Mouse (Mus musculus) adrenal gland, postnatal 25 days (tissue): ENCODE data around the gene Foxe3. TPM values are rescaled to one million over a fixed set of nuclear protein-coding genes. Genes with fewer than 3 reads are reported as not detected.
A peak's percentile ranks its signal among the peaks of the same experiment; 100 is the strongest.
"Not testable (repeated sequence)": the region's sequence is repeated elsewhere in the genome, so short reads cannot be mapped to it uniquely, and the experiment has no call there.

Experiments used
- DNase-seq: peaks from one replicate; pipeline ENCODE4 v3.0.0; 2021; ENCODE audit warnings: mixed read lengths
- long read RNA-seq: library from polyadenylated mRNA; stranded (forward); transcript quantifications from one replicate; pipeline ENCODE4 v2.0.0, GENCODE M21; 2021
- total RNA-seq: library from RNA; stranded (reverse); gene quantifications from 2 replicates; pipeline ENCODE4 v1.2.3, GENCODE M21; 2021

The Foxe3 gene
- not detected in 2 replicates for total RNA-seq
- long read RNA-seq: 0 reads

- no peak for DNase-seq
These were observed at the start of gene Foxe3 for GRCm38 (mm10) chr4:114925917-114926312. TSS of gene Foxe3 (minus strand) at chr4:114926013.

DNA sequence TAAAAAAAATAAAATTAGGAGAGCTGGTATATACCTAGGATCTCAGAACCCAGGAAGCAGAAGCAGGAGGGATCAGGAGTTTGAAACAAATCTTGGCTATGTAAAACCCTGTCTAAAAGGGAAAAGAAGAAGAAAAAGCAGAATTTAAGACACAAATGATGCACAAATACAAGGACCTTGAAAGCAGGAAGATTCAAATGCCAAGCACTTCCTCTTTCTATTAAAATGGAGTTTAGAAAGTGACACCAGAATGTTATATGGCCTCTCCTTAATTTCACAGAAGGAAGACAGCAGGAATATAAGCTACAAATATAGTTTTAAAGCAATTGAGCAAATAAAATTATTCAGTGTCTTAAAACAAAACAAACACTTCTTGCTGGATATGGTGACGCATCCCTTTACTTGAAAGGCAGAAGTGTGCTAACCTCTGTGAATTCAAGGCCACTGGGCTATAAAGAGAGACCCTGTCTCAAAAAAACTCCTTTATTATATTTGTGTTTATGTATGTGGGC, 47.5 kb upstream of the Foxe3 start:
- DNase-seq: no peak

DNA sequence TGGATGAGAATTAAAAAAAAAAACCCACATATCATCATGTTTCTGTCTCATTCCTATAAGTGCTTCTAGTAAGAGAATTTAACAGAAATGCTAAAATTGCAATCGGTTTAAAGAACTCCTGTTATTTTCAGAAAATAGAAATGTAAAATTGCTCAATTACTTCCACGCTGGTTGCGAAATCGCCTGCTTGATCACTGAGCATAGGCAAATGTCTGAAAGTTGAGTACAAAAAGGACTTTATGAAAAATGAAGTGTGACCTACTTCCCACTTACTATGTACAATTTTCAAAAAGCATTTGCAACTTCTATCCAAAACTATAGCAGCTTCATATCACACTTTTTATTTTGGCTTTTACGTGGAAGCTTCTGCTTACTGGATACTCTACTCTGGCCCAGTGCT, 44.9 kb upstream of the Foxe3 start:
- no peak for DNase-seq

- not testable (repeated sequence) for DNase-seq
These were observed 35.1 kb upstream of the Foxe3 start for GRCm38 (mm10) chr4:114960881-114961280.

- DNase-seq: no peak
These were observed 33.7 kb upstream of the Foxe3 start for GRCm38 (mm10) chr4:114959533-114959932.

DNA sequence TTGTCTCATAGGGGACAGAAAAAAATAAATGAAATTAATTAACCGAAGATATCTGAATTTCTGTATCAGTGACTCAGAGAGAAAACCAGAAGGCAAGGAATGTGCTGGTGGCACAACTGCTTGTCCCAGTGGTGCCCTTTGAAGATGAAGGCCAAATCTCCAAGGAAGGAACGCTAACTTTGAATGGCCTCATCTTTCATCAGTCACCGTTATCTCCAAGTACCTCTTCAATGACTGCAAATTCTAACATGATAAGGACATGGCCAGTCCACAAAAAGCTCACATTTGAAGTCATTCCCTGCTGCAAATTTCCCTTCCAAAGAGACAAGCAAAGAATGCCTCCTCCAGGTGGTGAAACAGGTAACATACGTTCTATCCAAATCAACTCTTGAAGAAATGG, 33.0 kb upstream of the Foxe3 start:
- no peak for DNase-seq

DNA sequence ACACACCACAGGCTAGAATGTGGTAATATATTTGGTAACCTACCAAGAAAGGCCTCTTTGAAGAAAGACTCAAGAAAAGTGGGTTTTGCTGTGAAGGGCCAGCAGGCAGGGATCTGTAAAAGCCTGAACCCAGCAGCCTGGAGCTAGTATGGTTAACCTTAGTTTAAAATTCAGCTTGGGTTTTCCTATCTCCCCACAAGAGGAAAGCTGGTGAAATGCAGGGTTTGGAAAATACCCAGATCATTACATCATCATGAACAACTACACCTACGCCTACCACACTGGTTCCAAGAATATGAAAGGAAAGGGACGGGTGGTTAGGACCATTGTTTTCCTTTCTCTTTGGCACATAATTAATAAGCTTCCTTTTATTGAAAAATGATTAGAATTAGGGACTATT, 32.4 kb upstream of the Foxe3 start:
- DNase-seq: no peak

GRCm38 (mm10) chr4:114957403-114957802, 31.6 kb upstream of the Foxe3 start:
- no peak for DNase-seq

DNA sequence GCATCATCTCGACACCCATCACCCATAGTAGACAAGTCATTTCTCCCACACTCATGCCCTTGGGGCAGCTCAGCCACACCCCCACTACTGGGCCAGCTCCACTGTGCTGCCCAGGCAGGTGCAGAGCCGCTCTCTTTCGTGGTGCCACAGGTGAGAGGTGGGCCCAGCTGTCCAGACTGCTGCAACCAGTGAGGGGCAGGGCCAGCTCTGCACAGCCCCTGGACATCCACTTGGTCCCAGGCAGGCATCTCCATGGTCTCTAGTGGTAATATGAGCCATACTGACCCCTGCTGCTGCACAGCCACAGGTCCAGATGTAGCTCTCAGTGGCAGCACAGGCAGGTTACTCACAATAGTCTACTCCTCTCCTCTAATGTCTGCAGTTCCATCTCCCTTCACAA, 27.4 kb upstream of the Foxe3 start:
- no peak for DNase-seq

DNA sequence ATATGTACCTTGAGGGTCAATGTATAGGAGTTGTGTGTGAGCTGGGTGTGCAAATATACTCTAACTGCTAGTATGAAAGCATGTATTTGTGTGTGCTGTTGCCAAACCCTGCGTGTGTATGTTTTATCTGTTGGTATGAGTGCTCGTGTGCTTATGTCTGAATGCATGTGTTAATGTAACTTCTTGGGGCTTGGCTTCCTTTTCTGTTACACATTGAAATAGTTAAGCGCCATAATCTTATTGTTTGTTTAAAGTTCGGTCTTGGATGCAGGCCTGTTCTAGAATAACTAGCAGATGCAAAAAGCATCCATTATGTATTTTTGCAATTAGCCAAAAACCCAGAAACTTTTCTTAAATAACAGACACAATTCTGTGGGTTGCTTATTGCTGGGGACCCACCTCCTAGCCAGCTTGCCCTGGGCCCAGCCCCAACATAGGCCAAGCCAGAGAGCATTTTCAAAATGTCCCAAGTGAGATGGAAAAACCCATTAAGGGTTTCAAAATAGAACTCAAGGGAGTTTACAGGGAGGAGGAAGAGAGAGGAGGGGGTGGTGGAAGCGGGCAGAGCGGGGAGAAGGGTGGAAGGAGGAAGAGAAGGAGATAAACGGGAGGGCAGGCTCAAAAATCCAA, 22.2 kb upstream of the Foxe3 start:
- DNase-seq: no peak

- peak; percentile 83 for DNase-seq
These were observed 21.6 kb upstream of the Foxe3 start for GRCm38 (mm10) chr4:114947395-114947794.

DNA sequence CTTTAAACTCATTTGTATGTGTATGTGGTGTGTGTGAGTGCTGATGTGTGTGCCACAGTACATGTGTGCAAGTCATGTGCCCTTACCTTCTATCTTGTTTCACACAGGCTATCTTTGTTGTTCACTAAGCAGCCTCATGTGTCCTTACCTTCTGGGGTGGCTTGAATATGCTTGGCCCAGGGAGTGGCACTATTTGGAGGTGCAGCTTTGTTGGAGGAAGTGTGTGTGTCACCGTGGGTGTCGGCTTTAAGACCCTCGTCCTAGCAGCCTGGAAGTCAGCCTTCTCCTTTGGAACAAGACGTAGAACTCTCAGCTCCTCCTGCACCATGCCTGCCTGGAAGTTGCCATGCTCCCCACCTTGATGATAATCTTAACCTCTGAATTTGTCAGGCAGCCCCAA, 20.6 kb upstream of the Foxe3 start:
- no peak for DNase-seq

GRCm38 (mm10) chr4:114945021-114945420, 19.2 kb upstream of the Foxe3 start:
- DNase-seq: peak; percentile 33

- no peak for DNase-seq
These were observed 16.8 kb upstream of the Foxe3 start for GRCm38 (mm10) chr4:114942583-114942982.

GRCm38 (mm10) chr4:114942112-114942511, 16.3 kb upstream of the Foxe3 start:
- DNase-seq: no peak

- DNase-seq: no peak
These were observed 15.5 kb upstream of the Foxe3 start for GRCm38 (mm10) chr4:114941311-114941710.

DNA sequence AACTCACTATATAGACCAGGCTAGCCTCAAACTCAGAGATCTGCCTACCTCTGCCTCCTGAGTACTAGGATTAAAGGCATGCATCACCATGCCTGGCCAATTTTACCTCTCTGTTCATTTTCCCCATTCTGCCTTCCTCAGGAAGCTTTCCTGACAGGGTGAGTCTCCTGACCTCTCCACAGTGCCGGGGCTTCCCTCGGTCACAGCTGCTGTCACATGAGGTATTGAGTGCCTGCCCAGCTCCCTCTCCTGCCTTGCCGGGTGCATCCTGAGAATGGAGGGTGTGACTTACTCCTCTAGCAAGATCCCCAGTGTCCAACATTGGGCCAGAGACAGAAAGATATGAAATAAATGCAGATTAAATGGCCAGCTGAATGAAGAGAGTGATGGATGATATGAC, 12.4 kb upstream of the Foxe3 start:
- no peak for DNase-seq

GRCm38 (mm10) chr4:114937459-114938047, 11.7 kb upstream of the Foxe3 start:
- no peak for DNase-seq

- no peak for DNase-seq
These were observed 8.4 kb upstream of the Foxe3 start for GRCm38 (mm10) chr4:114934188-114934587.

- DNase-seq: no peak
These were observed 6.9 kb upstream of the Foxe3 start for GRCm38 (mm10) chr4:114932747-114933146.

DNA sequence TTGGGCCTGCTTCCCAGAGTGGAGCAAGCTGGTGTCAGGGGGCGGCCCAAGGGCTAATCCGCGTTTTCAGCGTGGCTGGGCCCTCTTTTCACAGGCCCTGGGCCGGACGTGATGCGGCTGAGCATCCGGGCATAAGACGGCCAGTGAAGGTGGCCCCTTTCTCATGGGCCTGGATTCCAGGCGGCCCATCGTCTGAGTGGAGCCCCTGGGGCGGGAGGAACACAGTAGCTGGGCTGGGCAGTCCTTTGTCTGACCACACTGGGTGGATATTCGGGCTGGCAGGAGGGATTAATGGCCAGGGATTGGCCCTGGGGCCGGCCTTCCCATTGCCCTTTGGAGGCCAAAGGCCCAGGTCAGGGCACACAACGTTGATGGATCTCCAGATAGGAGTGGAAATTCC, 3.3 kb upstream of the Foxe3 start:
- no peak for DNase-seq

- DNase-seq: peak; percentile 40
These were observed 569 bp downstream of the Foxe3 start for GRCm38 (mm10) chr4:114924971-114925916.

DNA sequence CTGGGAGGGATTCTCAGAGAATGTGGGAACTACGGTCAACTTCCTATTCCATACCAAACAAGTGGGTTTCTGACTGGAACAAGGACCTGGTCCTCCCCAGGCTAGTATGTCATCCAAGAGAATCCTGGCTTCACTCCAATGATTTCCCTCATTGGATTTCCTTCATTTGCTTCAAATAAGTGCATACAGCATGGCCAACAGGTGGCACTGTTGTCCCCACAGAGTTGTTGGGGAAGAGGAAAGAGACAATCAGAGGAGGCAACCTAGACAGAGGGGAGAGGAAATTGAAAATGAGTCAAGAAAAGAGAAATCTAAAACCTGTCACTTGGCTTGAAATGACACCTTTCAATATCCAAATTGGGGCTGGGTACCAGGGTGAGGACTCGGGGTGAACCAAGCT, 8.7 kb downstream of the Foxe3 start:
- DNase-seq: peak; percentile 67
